Mouse (Mus musculus): ENCODE measurements at regions not wholly inside any gene's neighbourhood (a gene's known extent, or its start where the extent isn't known, plus 50 kb on each side); places are given as distances from the start of the nearest gene placed in this dataset.

- no peak overlapping the region for H3K4me3 ChIP-seq (ENCODE audit: insufficient read depth in 1 of 2, low read depth in 1 of 2, low read length in 2 of 2, poor library complexity in 1 of 2, severe bottlenecking in 1 of 2)
- TF ChIP-seq ZC3H11A (IDR thresholded peaks at IDR 0.05; ENCODE audit: borderline replicate concordance, low read depth, low read length) (no peak), CHD2 (IDR thresholded peaks at IDR 0.05; ENCODE audit: low read depth, low read length) (no peak), HCFC1 (IDR thresholded peaks at IDR 0.05; ENCODE audit: borderline replicate concordance, insufficient read depth, low read length) (no peak), ZNF384 (IDR thresholded peaks at IDR 0.05; ENCODE audit: low read depth, low read length) (no peak), MAFK (IDR thresholded peaks at IDR 0.05; ENCODE audit: insufficient read depth, low read depth, low read length) (no peak)
- in situ Hi-C loops (cut with MboI; ENCODE audit: low sequenced_read_pairs in 2 of 2, unreplicated experiment in 2 of 2) = no loop called here
- no peak for DNase-seq (ENCODE audit: low read depth, low spot score)
- no peaks in the 10 kb centered on the region for H3K9me3 ChIP-seq (ENCODE audit: control insufficient read depth, insufficient read depth, low read depth, low read length)
- no peak overlapping the region for H3K27ac ChIP-seq (ENCODE audit: insufficient read depth, low read depth, low read length, poor library complexity, severe bottlenecking)
- no peak overlapping the region for H3K9ac ChIP-seq (ENCODE audit: insufficient read depth, low read depth, low read length, poor library complexity, severe bottlenecking)
- 0 out of 4 replicates have a peak, but pooled peaks cover 0 to 2% of the 10 kb centered on the region in 2 experiments for H3K4me1 ChIP-seq (ENCODE audit: control insufficient read depth in 2 of 2, insufficient read depth in 2 of 2, low read length in 2 of 2, poor library complexity in 1 of 2)
- no peaks in the 10 kb centered on the region for H3K36me3 ChIP-seq (ENCODE audit: control insufficient read depth, insufficient read depth, low read length, poor library complexity, severe bottlenecking)
These were observed 192.3 kb downstream of the Parm1 start for GRCm38 (mm10) chr5:91709494-91710286.

DNA sequence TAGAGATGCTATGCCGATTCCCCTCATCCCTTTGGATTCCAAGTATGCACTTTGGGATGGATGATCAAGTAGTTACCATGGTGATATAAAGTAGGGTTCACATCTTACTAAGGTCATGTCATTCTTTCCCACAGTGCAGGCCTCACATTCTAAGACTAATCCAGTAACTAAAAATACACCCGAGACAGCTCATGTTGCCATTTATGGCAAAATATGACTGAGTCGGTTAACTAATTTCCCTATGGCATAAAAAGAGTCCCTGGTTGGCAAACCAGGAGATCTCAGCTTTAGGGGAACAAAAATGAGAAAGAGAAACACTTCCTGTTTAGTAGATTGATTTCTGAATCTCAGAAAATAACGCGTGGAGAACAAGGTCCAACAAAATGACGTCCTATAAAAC is 190.7 kb downstream of the Parm1 start:
- no peak for DNase-seq (ENCODE audit: low read depth, low spot score)
- Histone ChIP-seq H3K36me3 (ENCODE audit: control insufficient read depth, insufficient read depth, low read length, poor library complexity, severe bottlenecking) (no peaks in the 10 kb centered on the region), H3K9me3 (ENCODE audit: control insufficient read depth, insufficient read depth, low read depth, low read length) (no peaks in the 10 kb centered on the region), H3K9ac (ENCODE audit: insufficient read depth, low read depth, low read length, poor library complexity, severe bottlenecking) (no peak overlapping the region), H3K4me3 (ENCODE audit: insufficient read depth in 1 of 2, low read depth in 1 of 2, low read length in 2 of 2, poor library complexity in 1 of 2, severe bottlenecking in 1 of 2) (no peak overlapping the region), H3K27ac (ENCODE audit: insufficient read depth, low read depth, low read length, poor library complexity, severe bottlenecking) (no peak overlapping the region), H3K4me1 (ENCODE audit: control insufficient read depth in 2 of 2, insufficient read depth in 2 of 2, low read length in 2 of 2, poor library complexity in 1 of 2) (0 out of 4 replicates have a peak, but pooled peaks cover 0 to 2% of the 10 kb centered on the region in 2 experiments)
- in situ Hi-C loops (cut with MboI; ENCODE audit: low sequenced_read_pairs in 2 of 2, unreplicated experiment in 2 of 2) = no loop called here
- TF ChIP-seq ZC3H11A (IDR thresholded peaks at IDR 0.05; ENCODE audit: borderline replicate concordance, low read depth, low read length) (no peak), HCFC1 (IDR thresholded peaks at IDR 0.05; ENCODE audit: borderline replicate concordance, insufficient read depth, low read length) (no peak), ZNF384 (IDR thresholded peaks at IDR 0.05; ENCODE audit: low read depth, low read length) (no peak), CHD2 (IDR thresholded peaks at IDR 0.05; ENCODE audit: low read depth, low read length) (no peak), MAFK (IDR thresholded peaks at IDR 0.05; ENCODE audit: insufficient read depth, low read depth, low read length) (no peak)

DNA sequence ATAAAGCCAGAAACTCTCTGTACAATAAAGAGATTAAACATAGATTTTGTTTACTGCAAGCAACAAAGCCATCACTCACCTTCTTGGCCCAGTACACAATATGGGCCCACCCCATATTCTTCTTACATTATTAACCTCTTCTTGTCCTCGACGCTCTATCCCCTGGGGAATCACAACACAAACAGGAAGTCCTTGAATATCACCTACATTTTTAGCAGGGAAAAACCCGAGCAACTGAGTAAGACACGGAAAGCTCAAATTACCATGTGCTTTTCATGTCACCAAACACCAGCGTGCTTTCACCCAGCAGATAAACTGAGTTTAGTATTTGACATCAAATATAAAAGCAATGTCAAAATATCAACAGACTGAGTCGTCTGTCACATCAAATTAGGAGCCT is 179.7 kb downstream of the Parm1 start:
- Histone ChIP-seq H3K4me3 (ENCODE audit: insufficient read depth in 1 of 2, low read depth in 1 of 2, low read length in 2 of 2, poor library complexity in 1 of 2, severe bottlenecking in 1 of 2) (no peak overlapping the region), H3K4me1 (ENCODE audit: control insufficient read depth in 2 of 2, insufficient read depth in 2 of 2, low read length in 2 of 2, poor library complexity in 1 of 2) (no peaks in the 10 kb centered on the region), H3K9me3 (ENCODE audit: control insufficient read depth, insufficient read depth, low read depth, low read length) (no peaks in the 10 kb centered on the region), H3K36me3 (ENCODE audit: control insufficient read depth, insufficient read depth, low read length, poor library complexity, severe bottlenecking) (no peaks in the 10 kb centered on the region), H3K27ac (ENCODE audit: insufficient read depth, low read depth, low read length, poor library complexity, severe bottlenecking) (no peak overlapping the region), H3K9ac (ENCODE audit: insufficient read depth, low read depth, low read length, poor library complexity, severe bottlenecking) (no peak overlapping the region)
- no peak for TF ChIP-seq MAFK (IDR thresholded peaks at IDR 0.05; ENCODE audit: insufficient read depth, low read depth, low read length)
- TF ChIP-seq CHD2 (IDR thresholded peaks at IDR 0.05; ENCODE audit: low read depth, low read length) = no peak
- TF ChIP-seq ZC3H11A (IDR thresholded peaks at IDR 0.05; ENCODE audit: borderline replicate concordance, low read depth, low read length) = no peak
- no peak for TF ChIP-seq ZNF384 (IDR thresholded peaks at IDR 0.05; ENCODE audit: low read depth, low read length)
- TF ChIP-seq HCFC1 (IDR thresholded peaks at IDR 0.05; ENCODE audit: borderline replicate concordance, insufficient read depth, low read length) = no peak
- in situ Hi-C loops (cut with MboI; ENCODE audit: low sequenced_read_pairs in 2 of 2, unreplicated experiment in 2 of 2) = no loop called here
- no peak for DNase-seq (ENCODE audit: low read depth, low spot score)

- Histone ChIP-seq H3K9ac (ENCODE audit: insufficient read depth, low read depth, low read length, poor library complexity, severe bottlenecking) (no peak overlapping the region), H3K4me1 (ENCODE audit: control insufficient read depth in 2 of 2, insufficient read depth in 2 of 2, low read length in 2 of 2, poor library complexity in 1 of 2) (no peaks in the 10 kb centered on the region), H3K4me3 (ENCODE audit: insufficient read depth in 1 of 2, low read depth in 1 of 2, low read length in 2 of 2, poor library complexity in 1 of 2, severe bottlenecking in 1 of 2) (no peak overlapping the region), H3K36me3 (ENCODE audit: control insufficient read depth, insufficient read depth, low read length, poor library complexity, severe bottlenecking) (no peaks in the 10 kb centered on the region), H3K9me3 (ENCODE audit: control insufficient read depth, insufficient read depth, low read depth, low read length) (no peaks in the 10 kb centered on the region), H3K27ac (ENCODE audit: insufficient read depth, low read depth, low read length, poor library complexity, severe bottlenecking) (no peak overlapping the region)
- DNase-seq (ENCODE audit: low read depth, low spot score) = no peak
- TF ChIP-seq ZC3H11A (IDR thresholded peaks at IDR 0.05; ENCODE audit: borderline replicate concordance, low read depth, low read length) (no peak), MAFK (IDR thresholded peaks at IDR 0.05; ENCODE audit: insufficient read depth, low read depth, low read length) (no peak), ZNF384 (IDR thresholded peaks at IDR 0.05; ENCODE audit: low read depth, low read length) (no peak), HCFC1 (IDR thresholded peaks at IDR 0.05; ENCODE audit: borderline replicate concordance, insufficient read depth, low read length) (no peak), CHD2 (IDR thresholded peaks at IDR 0.05; ENCODE audit: low read depth, low read length) (no peak)
- in situ Hi-C loops (cut with MboI; ENCODE audit: low sequenced_read_pairs in 2 of 2, unreplicated experiment in 2 of 2) = no loop called here
These were observed 179.1 kb downstream of the Parm1 start for GRCm38 (mm10) chr5:91696532-91696931.
